25 mouse cellular contexts compared by ENCODE assay signal in genomic region chr19:21645301-21645700, GRCm38 (mm10). TPM values are rescaled to one million over a fixed set of nuclear protein-coding genes. Genes with fewer than 3 reads are reported as not detected.
A peak's percentile ranks its signal among the peaks of the same experiment; 100 is the strongest.
DNase-seq lines count a peak whose midpoint lies in the region; ATAC-seq and TF ChIP-seq lines count a peak whose summit lies in the region.
"Had no signal": no experiment of that assay in that cellular context is flagged by ENCODE, and none has a peak within 500 bp of the region (broad histone marks: within the 10 kb centered on the region; RNA-seq: fewer than 3 reads in every experiment).

No protein-coding gene starts in this region.

- TF ChIP-seq CTCF in small intestine, adult 2 months (IDR thresholded peaks at IDR 0.05; ENCODE audit: extremely low read depth, insufficient read length, insufficient replicate concordance, low read depth, low read length): no peak

- H3K9me3 ChIP-seq in intestine, embryonic 15.5 days: no peaks in the 10 kb centered on the region
- H3K9me3 ChIP-seq: embryonic facial prominence, embryonic 13.5 days; forebrain, embryonic 12.5 days; heart, embryonic 10.5 days; heart, embryonic 15.5 days; limb, embryonic 12.5 days; megakaryocyte, embryonic 14.5 days; midbrain, embryonic 13.5 days had no signal

- no peaks in the 10 kb centered on the region; the same call in 1 of the 2 replicates for H3K4me1 ChIP-seq in intestine, embryonic 15.5 days (replicated peaks)
- H3K4me1 ChIP-seq in small intestine, adult 2 months (ENCODE audit: control insufficient read depth, insufficient read depth, insufficient read length, low read length): peaks cover 25% of the 10 kb centered on the region; the same call in 1 of the 2 replicates
- H3K4me1 ChIP-seq: forebrain, embryonic 12.5 days; limb, embryonic 12.5 days; midbrain, embryonic 13.5 days had no signal

- DNase-seq in kidney, adult 9 months: peak; percentile 41
- no peak for DNase-seq in kidney, postnatal 10 days
- peak; percentile 30 for DNase-seq in kidney, postnatal 14 days
- DNase-seq in kidney, adult 8-10 months: no peak
- DNase-seq in gastrocnemius, postnatal 14 days: no peak
- DNase-seq: adrenal gland, postnatal 14 days; cerebellum, adult 18-20 months; cerebellum, postnatal 10 days; forebrain, postnatal 0 days; gastrocnemius, postnatal 25 days; liver, postnatal 0 days; thymus, adult 18-20 months; thymus, postnatal 25 days had no signal

- ATAC-seq in intestine, embryonic 15.5 days: peak; percentile 52; the same call in 1 of the 2 replicates
- ATAC-seq: forebrain, postnatal 0 days; hindbrain, embryonic 16.5 days; liver, postnatal 0 days; midbrain, embryonic 13.5 days had no signal

- H3K4me3 ChIP-seq in intestine, embryonic 15.5 days (replicated peaks): no peak overlapping the region
- H3K4me3 ChIP-seq in small intestine, adult 2 months (ENCODE audit: low read depth, low read length): no peak overlapping the region
- H3K4me3 ChIP-seq: embryonic facial prominence, embryonic 13.5 days; erythroblast, embryonic 14.5 days; forebrain, embryonic 12.5 days; heart, embryonic 10.5 days; heart, embryonic 15.5 days; left cerebral cortex, adult 2 months; limb, embryonic 12.5 days; midbrain, embryonic 13.5 days had no signal

- no peak overlapping the region for H3K27ac ChIP-seq in intestine, embryonic 15.5 days
- H3K27ac ChIP-seq in small intestine, adult 2 months (ENCODE audit: insufficient read depth, low read depth, low read length): peak overlapping the region; percentile 98
- H3K27ac ChIP-seq: embryonic facial prominence, embryonic 13.5 days; forebrain, embryonic 12.5 days; heart, embryonic 10.5 days; heart, embryonic 15.5 days; left cerebral cortex, adult 2 months; limb, embryonic 12.5 days; midbrain, embryonic 13.5 days had no signal

- H3K4me2 ChIP-seq in intestine, embryonic 15.5 days (replicated peaks): no peak overlapping the region
- H3K4me2 ChIP-seq: embryonic facial prominence, embryonic 13.5 days; forebrain, embryonic 12.5 days; heart, embryonic 15.5 days; limb, embryonic 12.5 days; midbrain, embryonic 13.5 days had no signal

- H3K9ac ChIP-seq in intestine, embryonic 15.5 days: no peak overlapping the region
- H3K9ac ChIP-seq: embryonic facial prominence, embryonic 13.5 days; forebrain, embryonic 12.5 days; forebrain, postnatal 0 days; heart, embryonic 15.5 days; limb, embryonic 12.5 days; liver, postnatal 0 days; midbrain, embryonic 13.5 days had no signal

- H3K36me3 ChIP-seq in intestine, embryonic 15.5 days: no peaks in the 10 kb centered on the region
- no peaks in the 10 kb centered on the region; the same call in 1 of the 2 replicates for H3K36me3 ChIP-seq in small intestine, adult 2 months (ENCODE audit: control insufficient read depth, insufficient read depth, low read length)
- H3K36me3 ChIP-seq: embryonic facial prominence, embryonic 13.5 days; forebrain, embryonic 12.5 days; heart, embryonic 10.5 days; heart, embryonic 15.5 days; limb, embryonic 12.5 days; midbrain, embryonic 13.5 days had no signal

- no peak for TF ChIP-seq POLR2A in small intestine, adult 2 months (IDR thresholded peaks at IDR 0.05; ENCODE audit: low read depth, low read length)

- intact Hi-C loops in gastrocnemius, postnatal 14 days (cut with DNase I; ENCODE audit: low total_unique reads): loop anchor here (10.0 kb wide), 1 partner anchor 70 kb away; no protein-coding TSS in a partner anchor

- no peaks in the 10 kb centered on the region for H3K27me3 ChIP-seq in intestine, embryonic 15.5 days (replicated peaks)
- no peaks in the 10 kb centered on the region for H3K27me3 ChIP-seq in small intestine, adult 2 months (ENCODE audit: control insufficient read depth, insufficient read depth, low read length)
- H3K27me3 ChIP-seq: embryonic facial prominence, embryonic 13.5 days; forebrain, embryonic 12.5 days; heart, embryonic 15.5 days; limb, embryonic 12.5 days; megakaryocyte, embryonic 14.5 days; midbrain, embryonic 13.5 days had no signal

- 53% methylated on average over 4 of the region's 4 CpGs for WGBS in intestine, embryonic 15.5 days
- WGBS in small intestine, adult 2 months: 65% methylated on average over 4 of the region's 4 CpGs

RNA-seq across cellular contexts. Expression of gene 1110059E24Rik, which starts 7.5 kb away (rescaled TPM):
- polyA plus RNA-seq in intestine, embryonic 15.5 days (2015; fragmentation: Nextera tagmentation; extraction: Ambion mirVana): 62.9 and 63.8 TPM in 2 replicates
- 0.48 and 0.86 TPM in 2 replicates for polyA plus RNA-seq in small intestine, adult 2 months (2012; rRNA removed)
- 10 to 100 TPM; 11.9 to 12.2 TPM for total RNA-seq in gastrocnemius, postnatal 14 days (2021)

RNA-seq across cellular contexts. Expression of gene Abhd17b, which starts 7.7 kb away (rescaled TPM):
- 26.3 and 26.5 TPM in 2 replicates for polyA plus RNA-seq in intestine, embryonic 15.5 days (2015; fragmentation: Nextera tagmentation; extraction: Ambion mirVana)
- polyA plus RNA-seq in small intestine, adult 2 months (2012; rRNA removed): 7.5 and 15.2 TPM in 2 replicates
- 10 to 100 TPM; 20.7 to 23.0 TPM for total RNA-seq in gastrocnemius, postnatal 14 days (2021)

Comparison
In these comparisons a context has a peak if more than half of its experiments do, and no peak if none do; other contexts are left out.
1. DNase-seq: peak in kidney, adult 9 months (single experiment) and kidney, postnatal 14 days (single experiment); none in kidney, postnatal 10 days (single experiment), kidney, adult 8-10 months (0 of 2) and gastrocnemius, postnatal 14 days (single experiment).
2. RNA of gene 1110059E24Rik, which starts 7.5 kb away (polyA plus RNA-seq): 62.9 to 63.8 TPM in intestine, embryonic 15.5 days; 0.48 to 0.86 TPM in small intestine, adult 2 months; every median in the first group is over 10 times any median in the second.